Mouse (Mus musculus) olfactory bulb, adult 2 months (tissue): ENCODE measurements around the gene Gpr68.

ENCODE experiments used
- CTCF ChIP-seq: fragments of 200-500 bp; IDR thresholded peaks from 2 replicates; pipeline ENCODE4 v1.5.1; 2012; ENCODE audit warnings: low read depth, mild to moderate bottlenecking, low read length, moderate library complexity; ENCODE audit not compliant: insufficient read depth
- POLR2A ChIP-seq: fragments of 200-500 bp; IDR thresholded peaks from 2 replicates; pipeline ENCODE4 v1.6.1; 2012; ENCODE audit warnings: mild to moderate bottlenecking, low read depth, low read length, moderate library complexity; ENCODE audit not compliant: insufficient read depth

DNA sequence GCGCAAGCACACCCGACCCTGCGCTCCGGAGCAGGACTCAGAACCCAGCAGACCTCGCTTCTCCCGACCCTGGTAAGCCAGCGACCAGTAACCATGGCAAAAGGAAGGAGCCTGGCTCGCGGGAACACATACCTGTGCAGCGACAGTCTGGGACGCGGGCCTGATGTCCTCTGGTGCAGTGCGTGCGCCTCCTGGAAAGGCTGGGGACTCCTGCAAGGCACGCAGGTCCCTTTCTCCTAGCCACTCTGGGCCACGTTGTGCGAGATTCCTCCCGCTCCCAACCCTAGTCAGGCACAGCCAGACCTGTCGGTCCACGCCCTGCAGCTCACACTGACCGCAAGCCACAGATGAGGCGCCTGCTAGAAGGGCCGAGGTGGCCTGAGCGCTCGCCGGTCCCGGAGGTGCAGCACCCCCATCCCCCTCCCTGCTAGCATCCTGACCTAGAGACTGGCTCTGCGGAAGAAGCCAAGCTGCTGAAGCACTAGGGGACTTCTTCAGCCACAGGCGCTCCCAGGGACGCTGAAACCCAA, 8.8 kb downstream of the Gpr68 start:
- no peak for TF ChIP-seq POLR2A
- TF ChIP-seq CTCF: no peak
